Mouse (Mus musculus) brain, embryonic 14.5 days (tissue): ENCODE measurements around the gene Car9.

Source experiments
- CTCF ChIP-seq: fragments of 200-500 bp; IDR thresholded peaks from 2 replicates; pipeline ENCODE4 v1.5.1; 2012; ENCODE audit warnings: inconsistent platforms, mild to moderate bottlenecking, moderate library complexity, borderline replicate concordance; ENCODE audit not compliant: insufficient read depth, insufficient read length; ENCODE audit errors: extremely low read depth
- POLR2A ChIP-seq: fragments of 200-500 bp; IDR thresholded peaks from 2 replicates; pipeline ENCODE4 v1.6.1; 2012; ENCODE audit warnings: mild to moderate bottlenecking, inconsistent platforms, borderline replicate concordance; ENCODE audit not compliant: poor library complexity, insufficient read depth, insufficient read length, severe bottlenecking; ENCODE audit errors: extremely low read depth

- TF ChIP-seq POLR2A (no peak), CTCF (no peak)
Measured at GRCm38 (mm10) chr4:43542044-43542443, 35.3 kb downstream of the Car9 start.
